Mouse (Mus musculus): ENCODE results near the gene Asf1b. TPM values are rescaled to one million over a fixed set of nuclear protein-coding genes. Genes with fewer than 3 reads are reported as not detected.

Gene Asf1b
- polyA plus RNA-seq, 1 experiment from 2014 or later: 72.2 TPM

DNA sequence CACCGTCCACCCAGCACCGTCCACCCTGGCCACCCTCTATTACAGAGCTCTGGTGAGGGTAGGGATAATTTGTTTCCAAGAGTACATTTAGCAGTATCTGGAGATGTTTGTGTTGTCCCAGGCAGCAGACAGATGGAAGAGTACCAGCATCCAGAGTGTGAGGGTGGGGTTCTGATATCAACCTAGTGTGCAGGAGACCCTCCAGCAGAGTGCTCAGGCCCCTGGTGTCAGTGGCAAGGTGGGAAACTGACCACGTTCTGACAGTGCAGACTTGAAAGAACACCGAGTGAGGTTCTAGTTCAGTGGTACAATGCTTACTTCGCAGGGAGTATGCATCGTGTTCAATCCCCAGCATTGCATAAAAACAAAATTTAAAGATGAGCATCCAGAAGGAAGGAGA lies 16.4 kb downstream of the Asf1b start:
- no peaks in the 10 kb centered on the region for H3K27me3 ChIP-seq (ENCODE audit: control insufficient read depth, insufficient read depth, low read length)
- peak overlapping the region; percentile 78 for H3K4me2 ChIP-seq
- H3K27ac ChIP-seq (ENCODE audit: low read depth, low read length): no peak overlapping the region; the same call in 1 of the 2 replicates
- H3K36me3 ChIP-seq (ENCODE audit: control insufficient read depth, insufficient read depth, low read length): peaks cover 16% of the 10 kb centered on the region
- H3K4me1 ChIP-seq (ENCODE audit: control insufficient read depth, insufficient read depth, low read length): peaks cover 18% of the 10 kb centered on the region
- peak overlapping the region; percentile 75 for H3K9ac ChIP-seq (ENCODE audit: low read depth, low read length)
- ATAC-seq (replicated peaks; ENCODE audit: insufficient number of reproducible peaks, low FRiP score, low TSS enrichment): no peak
- H3K9me3 ChIP-seq (replicated peaks; ENCODE audit: control insufficient read depth, low read length): no peaks in the 10 kb centered on the region
- peak overlapping the region; percentile 98 for H3K4me3 ChIP-seq (ENCODE audit: low read depth, low read length)
- 73% methylated on average over 6 of the region's 6 CpGs for WGBS (ENCODE audit: insufficient replicate concordance)

- ATAC-seq (replicated peaks; ENCODE audit: insufficient number of reproducible peaks, low FRiP score, low TSS enrichment): peak; percentile 99
- peak within 1 kb of the TSS; percentile 90 for H3K4me2 ChIP-seq
- H3K4me3 ChIP-seq (ENCODE audit: low read depth, low read length): peak within 1 kb of the TSS; percentile 98
- H3K9ac ChIP-seq (ENCODE audit: low read depth, low read length): peak within 1 kb of the TSS; percentile 88
- WGBS (ENCODE audit: insufficient replicate concordance): under 1% methylated on average over 86 of the region's 94 CpGs
- peaks cover 16% of the 10 kb centered on the region for H3K36me3 ChIP-seq (ENCODE audit: control insufficient read depth, insufficient read depth, low read length)
- H3K4me1 ChIP-seq (ENCODE audit: control insufficient read depth, insufficient read depth, low read length): peaks cover 26% of the 10 kb centered on the region
- H3K27me3 ChIP-seq (ENCODE audit: control insufficient read depth, insufficient read depth, low read length): no peaks in the 10 kb centered on the region
- H3K9me3 ChIP-seq (replicated peaks; ENCODE audit: control insufficient read depth, low read length): no peaks in the 10 kb centered on the region
- H3K27ac ChIP-seq (ENCODE audit: low read depth, low read length): peak within 1 kb of the TSS; percentile 68
Measured at GRCm38 (mm10) chr8:83972150-83973120, 17.1 kb downstream of the Asf1b start, which contains the start of gene Prkaca. Prkaca (plus strand) TSS chr8:83972993.

- Histone ChIP-seq H3K36me3 (ENCODE audit: control insufficient read depth, insufficient read depth, low read length) (peaks cover 12% of the 10 kb centered on the region), H3K4me3 (ENCODE audit: low read depth, low read length) (peak overlapping the region; percentile 98), H3K4me1 (ENCODE audit: control insufficient read depth, insufficient read depth, low read length) (peaks cover 34% of the 10 kb centered on the region), H3K27me3 (ENCODE audit: control insufficient read depth, insufficient read depth, low read length) (no peaks in the 10 kb centered on the region), H3K4me2 (peak overlapping the region; percentile 90), H3K9me3 (replicated peaks; ENCODE audit: control insufficient read depth, low read length) (no peaks in the 10 kb centered on the region), H3K27ac (ENCODE audit: low read depth, low read length) (peak overlapping the region; percentile 68), H3K9ac (ENCODE audit: low read depth, low read length) (peak overlapping the region; percentile 88)
- 4% methylated on average over 29 of the region's 37 CpGs for WGBS (ENCODE audit: insufficient replicate concordance)
- ATAC-seq (replicated peaks; ENCODE audit: insufficient number of reproducible peaks, low FRiP score, low TSS enrichment): peak; percentile 18; the same call in 1 of the 2 replicates
Measured at GRCm38 (mm10) chr8:83973161-83974031, 18.1 kb downstream of the Asf1b start.

DNA sequence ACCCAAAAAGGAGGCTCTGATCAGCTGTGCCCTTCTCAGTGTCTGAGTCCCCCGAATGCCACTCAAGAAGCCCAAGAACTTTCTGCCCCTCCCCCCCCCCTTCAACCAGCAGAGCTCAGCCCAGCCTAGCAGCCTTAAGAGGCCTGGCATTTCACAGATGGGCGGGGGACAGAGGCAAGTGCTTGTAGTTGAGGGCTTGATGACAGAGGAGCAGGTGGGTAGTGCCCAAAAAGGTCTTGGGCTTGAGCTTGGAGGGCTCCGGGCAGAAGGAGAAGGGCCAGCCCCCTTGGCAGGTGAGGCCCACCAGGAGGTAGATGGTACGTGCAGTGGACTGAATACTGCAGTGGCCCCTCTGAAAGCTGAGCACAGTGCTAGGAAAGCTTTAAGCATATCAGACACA lies 19.2 kb downstream of the Asf1b start:
- Histone ChIP-seq H3K27ac (ENCODE audit: low read depth, low read length) (no peak overlapping the region), H3K9ac (ENCODE audit: low read depth, low read length) (0 out of 2 replicates have a peak overlapping the region, but pooled peaks have one; percentile 16), H3K4me3 (ENCODE audit: low read depth, low read length) (no peak overlapping the region; the same call in 1 of the 2 replicates), H3K4me1 (ENCODE audit: control insufficient read depth, insufficient read depth, low read length) (peaks cover 44% of the 10 kb centered on the region), H3K9me3 (replicated peaks; ENCODE audit: control insufficient read depth, low read length) (no peaks in the 10 kb centered on the region), H3K27me3 (ENCODE audit: control insufficient read depth, insufficient read depth, low read length) (no peaks in the 10 kb centered on the region), H3K36me3 (ENCODE audit: control insufficient read depth, insufficient read depth, low read length) (peaks cover 6% of the 10 kb centered on the region), H3K4me2 (peak overlapping the region; percentile 90)
- no peak for ATAC-seq (replicated peaks; ENCODE audit: insufficient number of reproducible peaks, low FRiP score, low TSS enrichment)
- 65% methylated on average over 4 of the region's 4 CpGs for WGBS (ENCODE audit: insufficient replicate concordance)

GRCm38 (mm10) chr8:83976101-83976630 lies 20.9 kb downstream of the Asf1b start:
- ATAC-seq (replicated peaks; ENCODE audit: insufficient number of reproducible peaks, low FRiP score, low TSS enrichment): no peak
- Histone ChIP-seq H3K4me2 (no peak overlapping the region), H3K4me1 (ENCODE audit: control insufficient read depth, insufficient read depth, low read length) (peaks cover 57% of the 10 kb centered on the region), H3K9ac (ENCODE audit: low read depth, low read length) (no peak overlapping the region), H3K36me3 (ENCODE audit: control insufficient read depth, insufficient read depth, low read length) (peaks cover 6% of the 10 kb centered on the region), H3K4me3 (ENCODE audit: low read depth, low read length) (no peak overlapping the region), H3K27me3 (ENCODE audit: control insufficient read depth, insufficient read depth, low read length) (no peaks in the 10 kb centered on the region), H3K27ac (ENCODE audit: low read depth, low read length) (no peak overlapping the region), H3K9me3 (replicated peaks; ENCODE audit: control insufficient read depth, low read length) (no peaks in the 10 kb centered on the region)
- 82% methylated on average over 4 of the region's 4 CpGs for WGBS (ENCODE audit: insufficient replicate concordance)

- Histone ChIP-seq H3K27me3 (ENCODE audit: control insufficient read depth, insufficient read depth, low read length) (no peaks in the 10 kb centered on the region), H3K27ac (ENCODE audit: low read depth, low read length) (no peak overlapping the region; the same call in 1 of the 2 replicates), H3K4me1 (ENCODE audit: control insufficient read depth, insufficient read depth, low read length) (peaks cover 55% of the 10 kb centered on the region), H3K9me3 (replicated peaks; ENCODE audit: control insufficient read depth, low read length) (no peaks in the 10 kb centered on the region), H3K4me3 (ENCODE audit: low read depth, low read length) (no peak overlapping the region), H3K9ac (ENCODE audit: low read depth, low read length) (no peak overlapping the region), H3K36me3 (ENCODE audit: control insufficient read depth, insufficient read depth, low read length) (peaks cover 12% of the 10 kb centered on the region), H3K4me2 (no peak overlapping the region)
- 85% methylated on average over 5 of the region's 5 CpGs for WGBS (ENCODE audit: insufficient replicate concordance)
- ATAC-seq (replicated peaks; ENCODE audit: insufficient number of reproducible peaks, low FRiP score, low TSS enrichment): no peak
Measured at GRCm38 (mm10) chr8:83976779-83977350, 21.6 kb downstream of the Asf1b start.

GRCm38 (mm10) chr8:83977646-83978045 lies 22.3 kb downstream of the Asf1b start:
- Histone ChIP-seq H3K9ac (ENCODE audit: low read depth, low read length) (no peak overlapping the region), H3K4me1 (ENCODE audit: control insufficient read depth, insufficient read depth, low read length) (peaks cover 53% of the 10 kb centered on the region), H3K4me2 (no peak overlapping the region), H3K4me3 (ENCODE audit: low read depth, low read length) (no peak overlapping the region), H3K36me3 (ENCODE audit: control insufficient read depth, insufficient read depth, low read length) (peaks cover 16% of the 10 kb centered on the region), H3K27ac (ENCODE audit: low read depth, low read length) (no peak overlapping the region), H3K9me3 (replicated peaks; ENCODE audit: control insufficient read depth, low read length) (no peaks in the 10 kb centered on the region), H3K27me3 (ENCODE audit: control insufficient read depth, insufficient read depth, low read length) (no peaks in the 10 kb centered on the region)
- ATAC-seq (replicated peaks; ENCODE audit: insufficient number of reproducible peaks, low FRiP score, low TSS enrichment): no peak
- 44% methylated on average over 6 of the region's 6 CpGs for WGBS (ENCODE audit: insufficient replicate concordance)

DNA sequence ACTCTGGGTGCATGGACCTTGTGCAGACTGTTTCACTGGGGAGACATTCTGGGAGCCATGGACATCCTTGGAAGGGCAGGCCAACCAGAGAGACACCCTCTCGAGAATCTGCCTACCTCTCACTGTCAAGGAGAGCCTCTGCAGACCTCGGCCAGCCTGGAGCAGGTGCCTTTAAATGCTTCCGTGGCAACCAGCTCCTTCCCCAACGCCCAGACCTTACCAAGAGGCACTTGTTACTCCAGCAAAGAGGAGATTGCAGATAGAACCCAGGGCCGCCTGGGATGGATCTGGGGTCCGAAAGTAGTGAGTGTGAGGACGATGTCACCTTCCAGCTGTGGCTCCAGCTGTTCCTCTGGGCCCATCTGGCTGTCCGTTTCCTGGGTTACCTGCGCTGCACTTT lies 22.9 kb downstream of the Asf1b start:
- ATAC-seq (replicated peaks; ENCODE audit: insufficient number of reproducible peaks, low FRiP score, low TSS enrichment): no peak
- no peak overlapping the region for H3K4me3 ChIP-seq (ENCODE audit: low read depth, low read length)
- no peak overlapping the region for H3K4me2 ChIP-seq
- H3K9ac ChIP-seq (ENCODE audit: low read depth, low read length): no peak overlapping the region
- H3K27ac ChIP-seq (ENCODE audit: low read depth, low read length): no peak overlapping the region
- 61% methylated on average over 9 of the region's 9 CpGs for WGBS (ENCODE audit: insufficient replicate concordance)
- no peaks in the 10 kb centered on the region for H3K27me3 ChIP-seq (ENCODE audit: control insufficient read depth, insufficient read depth, low read length)
- H3K4me1 ChIP-seq (ENCODE audit: control insufficient read depth, insufficient read depth, low read length): peaks cover 53% of the 10 kb centered on the region
- peaks cover 20% of the 10 kb centered on the region for H3K36me3 ChIP-seq (ENCODE audit: control insufficient read depth, insufficient read depth, low read length)
- H3K9me3 ChIP-seq (replicated peaks; ENCODE audit: control insufficient read depth, low read length): no peaks in the 10 kb centered on the region

Data from heart, embryonic 11.5 days (tissue).